Mouse (Mus musculus): ENCODE data around the gene Tcp11. TPM values are rescaled to one million over a fixed set of nuclear protein-coding genes. Genes with fewer than 3 reads are reported as not detected.

Tcp11 gene
- 2.4 and 2.8 TPM in 2 replicates for polyA plus RNA-seq (2012; rRNA removed)

- peak; percentile 97 for DNase-seq (ENCODE audit: low read depth)
- no peak for TF ChIP-seq CTCF (IDR thresholded peaks at IDR 0.05; ENCODE audit: borderline replicate concordance, extremely low read depth, insufficient read depth, insufficient read length)
- no peak for TF ChIP-seq POLR2A (IDR thresholded peaks at IDR 0.05; ENCODE audit: borderline replicate concordance, extremely low read depth, insufficient read depth, insufficient read length, poor library complexity, severe bottlenecking)
Observed at GRCm38 (mm10) chr17:28080045-28080816, at the start of gene Tcp11. Gene Tcp11, minus strand, starts transcription at chr17:28080639.

DNA sequence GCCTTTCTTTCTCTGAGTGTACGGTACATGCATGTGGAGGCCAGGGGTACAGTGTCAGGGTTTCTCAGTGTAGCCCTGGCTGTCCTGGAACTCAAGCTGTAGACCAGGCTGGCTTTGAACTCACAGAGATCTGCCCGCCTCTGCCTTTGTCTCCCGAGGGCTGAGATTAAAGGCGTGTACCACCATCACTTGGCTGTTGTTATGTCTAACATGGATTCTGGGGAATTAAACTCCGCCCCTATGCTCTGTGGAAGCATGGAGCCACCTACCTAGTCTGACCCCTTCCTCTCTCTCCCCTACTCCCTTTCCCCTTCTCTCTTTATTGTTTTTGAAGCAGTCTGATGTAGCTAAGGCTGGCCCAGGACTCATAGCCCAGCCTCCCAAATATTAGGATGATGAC is 49.4 kb upstream of the Tcp11 start:
- TF ChIP-seq POLR2A (IDR thresholded peaks at IDR 0.05; ENCODE audit: borderline replicate concordance, extremely low read depth, insufficient read depth, insufficient read length, poor library complexity, severe bottlenecking): no peak
- TF ChIP-seq CTCF (IDR thresholded peaks at IDR 0.05; ENCODE audit: borderline replicate concordance, extremely low read depth, insufficient read depth, insufficient read length): no peak

DNA sequence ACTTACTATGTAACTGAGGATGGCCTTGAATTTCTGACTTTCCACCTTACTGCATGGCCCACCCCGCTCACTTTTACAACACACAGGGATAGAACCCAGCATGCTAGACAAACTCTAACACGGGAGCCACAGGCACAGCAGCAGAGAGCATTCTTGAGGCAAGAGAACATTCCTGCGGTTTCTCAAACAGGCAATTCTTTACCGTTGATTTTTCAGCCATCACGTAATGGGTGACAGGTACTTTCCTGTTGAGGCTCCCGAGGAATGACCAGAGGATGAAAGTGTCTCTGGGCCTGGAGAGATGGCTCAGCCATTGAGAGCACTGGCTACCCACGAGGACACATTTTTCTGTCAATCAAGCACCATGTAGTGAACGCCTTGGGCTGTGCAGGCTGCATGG is 43.9 kb upstream of the Tcp11 start:
- TF ChIP-seq POLR2A (IDR thresholded peaks at IDR 0.05; ENCODE audit: borderline replicate concordance, extremely low read depth, insufficient read depth, insufficient read length, poor library complexity, severe bottlenecking) (no peak), CTCF (IDR thresholded peaks at IDR 0.05; ENCODE audit: borderline replicate concordance, extremely low read depth, insufficient read depth, insufficient read length) (no peak)
- DNase-seq (ENCODE audit: low read depth): no peak

More for the DNA sequence above, 49.4 kb upstream of the Tcp11 start:
- no peak for DNase-seq (ENCODE audit: low read depth)

GRCm38 (mm10) chr17:28123627-28124026 is 43.2 kb upstream of the Tcp11 start:
- DNase-seq (ENCODE audit: low read depth): no peak
- no peak for TF ChIP-seq POLR2A (IDR thresholded peaks at IDR 0.05; ENCODE audit: borderline replicate concordance, extremely low read depth, insufficient read depth, insufficient read length, poor library complexity, severe bottlenecking)
- TF ChIP-seq CTCF (IDR thresholded peaks at IDR 0.05; ENCODE audit: borderline replicate concordance, extremely low read depth, insufficient read depth, insufficient read length): no peak

DNA sequence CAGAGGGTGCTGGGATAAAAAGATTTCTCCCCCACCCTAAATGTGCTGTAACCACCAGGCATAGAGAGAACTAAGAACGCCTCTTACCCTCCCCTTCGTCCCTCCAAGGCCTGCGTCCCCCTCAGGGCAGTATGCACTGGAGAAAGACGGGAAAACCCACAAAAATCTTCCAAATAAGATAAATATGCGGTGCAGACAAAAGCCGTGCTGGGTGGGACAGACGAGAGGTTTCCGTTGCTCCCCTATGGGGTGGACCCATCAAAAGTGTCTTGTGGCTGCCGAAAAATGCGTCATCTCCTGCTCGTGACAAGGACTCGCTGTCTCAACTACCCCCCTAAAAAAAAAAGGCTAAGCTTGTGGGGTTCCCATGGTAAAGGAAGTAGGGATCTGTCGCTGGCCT is 42.5 kb upstream of the Tcp11 start:
- TF ChIP-seq CTCF (IDR thresholded peaks at IDR 0.05; ENCODE audit: borderline replicate concordance, extremely low read depth, insufficient read depth, insufficient read length) (no peak), POLR2A (IDR thresholded peaks at IDR 0.05; ENCODE audit: borderline replicate concordance, extremely low read depth, insufficient read depth, insufficient read length, poor library complexity, severe bottlenecking) (no peak)

GRCm38 (mm10) chr17:28120460-28120859 is 40.0 kb upstream of the Tcp11 start:
- DNase-seq (ENCODE audit: low read depth): no peak
- TF ChIP-seq CTCF (IDR thresholded peaks at IDR 0.05; ENCODE audit: borderline replicate concordance, extremely low read depth, insufficient read depth, insufficient read length) (no peak), POLR2A (IDR thresholded peaks at IDR 0.05; ENCODE audit: borderline replicate concordance, extremely low read depth, insufficient read depth, insufficient read length, poor library complexity, severe bottlenecking) (no peak)

More for the DNA sequence above, 42.5 kb upstream of the Tcp11 start:
- no peak for DNase-seq (ENCODE audit: low read depth)

- TF ChIP-seq POLR2A (IDR thresholded peaks at IDR 0.05; ENCODE audit: borderline replicate concordance, extremely low read depth, insufficient read depth, insufficient read length, poor library complexity, severe bottlenecking): no peak
- TF ChIP-seq CTCF (IDR thresholded peaks at IDR 0.05; ENCODE audit: borderline replicate concordance, extremely low read depth, insufficient read depth, insufficient read length): no peak
- DNase-seq (ENCODE audit: low read depth): no peak
Observed at GRCm38 (mm10) chr17:28117451-28118209, 37.2 kb upstream of the Tcp11 start.

DNA sequence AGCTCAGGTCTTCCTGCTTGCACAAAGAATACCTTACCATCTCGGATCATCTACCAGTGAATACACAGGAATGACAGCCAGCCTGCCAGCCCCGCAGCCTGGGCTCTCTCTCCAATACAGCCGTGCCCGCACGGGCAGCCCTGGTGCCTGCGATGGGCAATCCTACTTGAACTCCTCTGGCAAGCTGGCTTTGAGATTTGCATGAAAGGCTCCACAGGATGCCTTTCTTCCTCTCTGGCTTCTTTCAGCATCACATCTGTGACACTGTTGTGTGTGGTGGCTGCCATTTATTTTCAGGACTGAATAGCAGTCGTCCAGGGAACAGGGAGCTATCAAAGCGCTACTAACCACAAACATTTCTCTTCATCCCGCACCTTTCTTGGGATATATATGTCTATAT is 35.9 kb upstream of the Tcp11 start:
- TF ChIP-seq POLR2A (IDR thresholded peaks at IDR 0.05; ENCODE audit: borderline replicate concordance, extremely low read depth, insufficient read depth, insufficient read length, poor library complexity, severe bottlenecking) (no peak), CTCF (IDR thresholded peaks at IDR 0.05; ENCODE audit: borderline replicate concordance, extremely low read depth, insufficient read depth, insufficient read length) (no peak)
- peak; percentile 82 for DNase-seq (ENCODE audit: low read depth)

DNA sequence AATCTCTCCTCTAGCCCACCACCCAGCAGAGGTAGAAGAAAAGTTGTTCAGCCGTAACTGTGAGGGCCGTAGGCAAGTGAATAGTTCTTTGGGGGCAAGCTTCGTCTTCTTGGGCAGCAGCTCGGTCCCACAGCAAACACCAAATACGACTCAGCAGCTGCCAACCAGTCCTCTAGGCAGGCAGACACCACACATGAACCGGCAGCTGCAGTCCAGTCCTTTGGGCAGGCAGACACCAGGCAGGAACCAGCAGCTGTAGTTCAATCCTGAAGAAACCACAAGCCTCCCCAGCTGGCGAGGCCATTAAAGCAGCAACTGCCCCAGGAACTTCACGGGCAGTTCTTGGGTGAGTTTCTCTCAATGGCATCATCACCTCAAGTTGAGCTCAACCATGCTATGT is 31.8 kb upstream of the Tcp11 start:
- TF ChIP-seq POLR2A (IDR thresholded peaks at IDR 0.05; ENCODE audit: borderline replicate concordance, extremely low read depth, insufficient read depth, insufficient read length, poor library complexity, severe bottlenecking) (no peak), CTCF (IDR thresholded peaks at IDR 0.05; ENCODE audit: borderline replicate concordance, extremely low read depth, insufficient read depth, insufficient read length) (no peak)
- no peak for DNase-seq (ENCODE audit: low read depth)

GRCm38 (mm10) chr17:28107275-28107674 is 26.8 kb upstream of the Tcp11 start:
- no peak for DNase-seq (ENCODE audit: low read depth)
- TF ChIP-seq POLR2A (IDR thresholded peaks at IDR 0.05; ENCODE audit: borderline replicate concordance, extremely low read depth, insufficient read depth, insufficient read length, poor library complexity, severe bottlenecking) (no peak), CTCF (IDR thresholded peaks at IDR 0.05; ENCODE audit: borderline replicate concordance, extremely low read depth, insufficient read depth, insufficient read length) (no peak)

GRCm38 (mm10) chr17:28106352-28106751 is 25.9 kb upstream of the Tcp11 start:
- no peak for DNase-seq (ENCODE audit: low read depth)
- TF ChIP-seq POLR2A (IDR thresholded peaks at IDR 0.05; ENCODE audit: borderline replicate concordance, extremely low read depth, insufficient read depth, insufficient read length, poor library complexity, severe bottlenecking) (no peak), CTCF (IDR thresholded peaks at IDR 0.05; ENCODE audit: borderline replicate concordance, extremely low read depth, insufficient read depth, insufficient read length) (peak; percentile 54)

All from brain, embryonic 14.5 days (tissue).